Mouse (Mus musculus) liver, postnatal 0 days (tissue): ENCODE results near the gene Arhgef12. TPM values are rescaled to one million over a fixed set of nuclear protein-coding genes. Genes with fewer than 3 reads are reported as not detected.

ENCODE experiments used
- ATAC-seq: fragments of 200-750 bp; cut with Nextera tagmentation; 2 replicates; pipeline ENCODE4 v1.8.0; 2017; ENCODE audit warnings: mild to moderate bottlenecking, moderate library complexity
- DNase-seq: peaks from one replicate; pipeline ENCODE4 v3.0.0-alpha.2; 2016
- H3K27ac ChIP-seq: fragments of 300-500 bp; sonication (generic); 2 replicates; pipeline ENCODE4 v1.5.1; 2014; ENCODE audit warnings: antibody characterized with exemption, moderate library complexity, mild to moderate bottlenecking, low read depth
- H3K27me3 ChIP-seq: fragments of 300-500 bp; sonication (generic); 2 replicates; pipeline ENCODE4 v1.6.1; 2014; ENCODE audit warnings: low read length, control low read depth, mixed read lengths; ENCODE audit not compliant: insufficient read depth
- H3K36me3 ChIP-seq: fragments of 300-500 bp; sonication (generic); replicated peaks from 2 replicates; pipeline ENCODE4 v1.6.1; 2014; ENCODE audit warnings: mild to moderate bottlenecking, control low read depth, low read length, moderate library complexity, mixed read lengths; ENCODE audit not compliant: insufficient read depth
- H3K4me1 ChIP-seq: fragments of 300-500 bp; sonication (generic); 2 replicates; pipeline ENCODE4 v1.6.1; 2014; ENCODE audit warnings: antibody characterized with exemption, mild to moderate bottlenecking, control low read depth; ENCODE audit not compliant: insufficient read depth
- H3K4me2 ChIP-seq: fragments of 300-500 bp; sonication (generic); 2 replicates; pipeline ENCODE4 v1.6.1; 2014; ENCODE audit warnings: low read depth, mild to moderate bottlenecking, low read length, moderate library complexity, mixed read lengths
- H3K4me3 ChIP-seq: fragments of 300-500 bp; sonication (generic); 2 replicates; pipeline ENCODE4 v1.5.1; 2014; ENCODE audit warnings: low read depth, low read length
- H3K9ac ChIP-seq: fragments of 300-500 bp; sonication (generic); replicated peaks from 2 replicates; pipeline ENCODE4 v1.6.1; 2014; ENCODE audit warnings: mild to moderate bottlenecking, moderate library complexity
- H3K9me3 ChIP-seq: fragments of 300-500 bp; sonication (generic); 2 replicates; pipeline ENCODE4 v1.6.1; 2016; ENCODE audit warnings: mild to moderate bottlenecking, control low read depth, low read length, mixed read lengths
- CTCF ChIP-seq: sonication (generic); IDR thresholded peaks from 2 replicates; pipeline ENCODE4 v1.5.1; 2016; ENCODE audit warnings: antibody characterized with exemption, low read depth
- EP300 ChIP-seq: IDR thresholded peaks from 2 replicates; pipeline ENCODE4 v1.6.1; 2016; ENCODE audit warnings: antibody characterized with exemption, low read depth, mild to moderate bottlenecking
- WGBS: fragments of 180-500 bp; shearing (Covaris S2); extraction: QIAGEN DNeasy Blood & Tissue Kit; methylation state at CpG from one replicate; pipeline ENCODE4 v1.1.7; 2014; ENCODE audit not compliant: insufficient replicate concordance; 5-methylcytosine and 5-hydroxymethylcytosine counted together
- polyA plus RNA-seq: library from polyadenylated mRNA; unstranded; fragments of >200 nt; fragmentation: Nextera tagmentation; extraction: Ambion mirVana; gene quantifications from 2 replicates; pipeline ENCODE4 v1.2.1, GENCODE M21; 2015

Gene Arhgef12
- polyA plus RNA-seq, 1 experiment from 2014 or later = 4.8 TPM

GRCm38 (mm10) chr9:43012541-43012940 lies 94.5 kb downstream of the Arhgef12 start:
- H3K27ac ChIP-seq = no peak overlapping the region
- H3K36me3 ChIP-seq = peaks cover 26% of the 10 kb centered on the region
- ATAC-seq (no peak), DNase-seq (no peak)
- no peaks in the 10 kb centered on the region for H3K4me1 ChIP-seq
- no peak overlapping the region for H3K4me3 ChIP-seq
- 79% methylated on average over 5 of the region's 5 CpGs for WGBS
- no peak overlapping the region for H3K4me2 ChIP-seq
- no peaks in the 10 kb centered on the region for H3K9me3 ChIP-seq
- H3K9ac ChIP-seq = no peak overlapping the region
- no peaks in the 10 kb centered on the region for H3K27me3 ChIP-seq
- TF ChIP-seq EP300 (no peak), CTCF (no peak)

DNA sequence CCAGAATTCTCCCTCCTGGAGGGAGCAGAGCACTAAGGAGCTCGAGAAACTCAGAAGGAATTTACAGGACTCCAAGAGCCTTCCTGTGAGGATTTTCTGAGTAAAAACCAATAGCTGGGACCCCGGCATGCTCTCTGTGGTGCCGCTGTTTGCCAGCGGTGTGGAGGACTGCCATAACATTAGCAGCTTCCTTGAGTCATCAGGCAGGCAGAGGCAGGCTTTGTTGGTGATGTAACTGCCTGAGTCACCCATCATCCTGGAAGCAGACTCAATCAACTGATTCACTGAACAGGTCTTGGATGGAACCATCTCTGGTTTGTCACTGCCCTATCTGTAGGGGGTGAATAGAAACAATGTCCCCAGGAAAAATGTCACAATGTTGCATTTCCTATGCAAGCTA lies 96.0 kb downstream of the Arhgef12 start:
- no peaks in the 10 kb centered on the region for H3K9me3 ChIP-seq
- no peak overlapping the region for H3K4me3 ChIP-seq
- no peak overlapping the region for H3K27ac ChIP-seq
- TF ChIP-seq EP300 = no peak
- TF ChIP-seq CTCF = no peak
- no peaks in the 10 kb centered on the region for H3K4me1 ChIP-seq
- ATAC-seq (no peak), DNase-seq (no peak)
- whole genome bisulfite sequencing = 70% methylated on average over 4 of the region's 4 CpGs
- H3K9ac ChIP-seq = no peak overlapping the region
- peaks cover 27% of the 10 kb centered on the region for H3K36me3 ChIP-seq
- H3K4me2 ChIP-seq = no peak overlapping the region
- no peaks in the 10 kb centered on the region for H3K27me3 ChIP-seq

DNA sequence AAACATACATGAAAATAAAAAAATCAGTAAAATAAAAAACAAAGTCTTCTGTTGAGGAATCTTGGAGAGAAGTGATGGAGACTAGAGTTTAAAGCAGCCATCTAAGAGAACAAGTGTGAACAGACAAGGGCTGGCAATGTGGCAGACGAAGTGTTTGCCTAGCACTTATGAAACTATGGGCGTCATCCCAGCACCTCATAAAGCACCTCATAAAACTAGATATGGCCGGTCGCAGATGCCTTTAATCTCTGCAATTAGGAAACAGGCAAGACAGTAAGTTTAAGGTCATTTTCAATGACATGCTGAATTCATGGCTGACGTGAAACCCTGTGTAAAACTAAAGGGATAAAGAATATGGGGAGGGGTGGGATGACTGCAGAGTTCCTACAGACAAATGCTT lies 103.2 kb downstream of the Arhgef12 start:
- Histone ChIP-seq H3K4me2 (no peak overlapping the region), H3K27me3 (no peaks in the 10 kb centered on the region), H3K9ac (no peak overlapping the region), H3K27ac (no peak overlapping the region), H3K9me3 (no peaks in the 10 kb centered on the region), H3K36me3 (peaks cover 59% of the 10 kb centered on the region), H3K4me1 (no peaks in the 10 kb centered on the region), H3K4me3 (no peak overlapping the region)
- DNase-seq (no peak), ATAC-seq (no peak)
- 91% methylated on average over 5 of the region's 5 CpGs for WGBS
- TF ChIP-seq EP300 = no peak

DNA sequence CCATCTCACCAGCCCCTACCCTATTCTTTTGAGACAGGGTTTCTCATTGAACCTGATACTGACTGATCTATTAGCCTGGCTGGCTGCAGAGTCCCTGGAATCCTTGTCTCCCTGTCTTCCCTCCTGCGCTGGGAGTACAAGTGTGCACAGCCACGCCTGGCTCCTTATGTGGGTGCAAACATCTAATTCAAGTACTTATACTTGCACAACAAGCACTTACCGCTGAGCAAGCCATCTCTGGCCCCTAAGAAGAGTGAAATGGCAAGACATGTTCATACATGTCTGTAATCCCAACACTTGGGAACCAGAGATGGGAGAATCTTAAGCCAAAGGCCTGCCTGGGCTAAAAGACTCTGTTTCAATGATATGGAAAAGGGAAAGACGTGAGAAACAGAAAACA lies 104.0 kb downstream of the Arhgef12 start:
- Histone ChIP-seq H3K27ac (no peak overlapping the region), H3K27me3 (no peaks in the 10 kb centered on the region), H3K4me3 (no peak overlapping the region), H3K9me3 (no peaks in the 10 kb centered on the region), H3K36me3 (peaks cover 68% of the 10 kb centered on the region), H3K9ac (no peak overlapping the region), H3K4me2 (no peak overlapping the region), H3K4me1 (no peaks in the 10 kb centered on the region)
- ATAC-seq (no peak), DNase-seq (no peak)
- 84% methylated on average over 4 of the region's 4 CpGs for WGBS
- TF ChIP-seq CTCF = no peak
- no peak for TF ChIP-seq EP300

GRCm38 (mm10) chr9:43000595-43001250 lies 106.3 kb downstream of the Arhgef12 start:
- H3K27me3 ChIP-seq = no peaks in the 10 kb centered on the region
- H3K36me3 ChIP-seq = peaks cover 75% of the 10 kb centered on the region
- H3K9ac ChIP-seq = no peak overlapping the region
- no peak overlapping the region for H3K4me3 ChIP-seq
- DNase-seq = no peak
- TF ChIP-seq EP300 (no peak), CTCF (no peak)
- ATAC-seq = no peak
- H3K4me1 ChIP-seq = no peaks in the 10 kb centered on the region; the same call in 1 of the 2 replicates
- WGBS = 72% methylated on average over 11 of the region's 11 CpGs
- H3K27ac ChIP-seq = no peak overlapping the region
- H3K9me3 ChIP-seq = no peaks in the 10 kb centered on the region
- H3K4me2 ChIP-seq = no peak overlapping the region

- Histone ChIP-seq H3K4me2 (no peak overlapping the region), H3K4me3 (no peak overlapping the region), H3K9ac (no peak overlapping the region), H3K9me3 (no peaks in the 10 kb centered on the region), H3K27ac (no peak overlapping the region), H3K36me3 (peaks cover 73% of the 10 kb centered on the region), H3K27me3 (no peaks in the 10 kb centered on the region), H3K4me1 (no peaks in the 10 kb centered on the region; the same call in 1 of the 2 replicates)
- TF ChIP-seq EP300 (no peak), CTCF (peak; percentile 63)
- ATAC-seq (no peak; the same call in 1 of the 2 replicates), DNase-seq (no peak)
- 93% methylated on average over 1 of the region's 1 CpGs for WGBS
Measured at GRCm38 (mm10) chr9:43000070-43000469, 107.0 kb downstream of the Arhgef12 start.

- Histone ChIP-seq H3K9me3 (no peaks in the 10 kb centered on the region), H3K36me3 (peaks cover 67% of the 10 kb centered on the region), H3K4me3 (no peak overlapping the region), H3K4me1 (no peaks in the 10 kb centered on the region; the same call in 1 of the 2 replicates), H3K4me2 (no peak overlapping the region), H3K9ac (no peak overlapping the region), H3K27me3 (no peaks in the 10 kb centered on the region), H3K27ac (no peak overlapping the region)
- no peak for TF ChIP-seq EP300
- no peak for TF ChIP-seq CTCF
- 84% methylated on average over 6 of the region's 6 CpGs for WGBS
- no peak for DNase-seq
- ATAC-seq = 0 out of 2 replicates have a peak, but pooled peaks have one; percentile 20
Measured at GRCm38 (mm10) chr9:42997526-42997925, 109.5 kb downstream of the Arhgef12 start.
